Mouse (Mus musculus): Measurements from ENCODE around the gene Ywhag. TPM values are rescaled to one million over a fixed set of nuclear protein-coding genes. Genes with fewer than 3 reads are reported as not detected.
A peak's percentile ranks its signal among the peaks of the same experiment; 100 is the strongest.

The Ywhag gene
- total RNA-seq, 2 experiments from 2014 or later, result 413 to 414 TPM

GRCm38 (mm10) chr5:135887675-135888102, 46.7 kb downstream of the Ywhag start, which contains the start of gene Hspb1:
Gene Hspb1, plus strand, starts transcription at chr5:135887919.
- DNase-seq, result peak; percentile 84

GRCm38 (mm10) chr5:135884641-135885040, 49.8 kb downstream of the Ywhag start:
- DNase-seq, result no peak

GRCm38 (mm10) chr5:135879449-135880158, 54.8 kb downstream of the Ywhag start:
- peak; percentile 91 for DNase-seq

GRCm38 (mm10) chr5:135877831-135878231, 56.6 kb downstream of the Ywhag start:
- peak; percentile 68 for DNase-seq

GRCm38 (mm10) chr5:135877180-135877579, 57.2 kb downstream of the Ywhag start:
- DNase-seq, result peak; percentile 76

GRCm38 (mm10) chr5:135873753-135874152, 60.7 kb downstream of the Ywhag start:
- no peak for DNase-seq

GRCm38 (mm10) chr5:135872996-135873395, 61.4 kb downstream of the Ywhag start:
- DNase-seq, result no peak

GRCm38 (mm10) chr5:135870505-135870904, 63.9 kb downstream of the Ywhag start:
- DNase-seq, result no peak

GRCm38 (mm10) chr5:135869661-135870423, 64.6 kb downstream of the Ywhag start:
- no peak for DNase-seq

- DNase-seq, result no peak
Observed at GRCm38 (mm10) chr5:135868653-135869052, 65.8 kb downstream of the Ywhag start.

- DNase-seq, result peak; percentile 52
Observed at GRCm38 (mm10) chr5:135867637-135868593, 66.5 kb downstream of the Ywhag start.

- no peak for DNase-seq
Observed at GRCm38 (mm10) chr5:135866662-135867061, 67.8 kb downstream of the Ywhag start.

Other genes starting within 250 kb of the Ywhag start
- 10 to 100 TPM; 61.7 to 68.2 TPM for gene Tmem120a, start 190.2 kb downstream of the Ywhag start, total RNA-seq (2021)
- under 1 TPM; 0.27 to 0.73 TPM for gene Styxl1, start 156.2 kb downstream of the Ywhag start, total RNA-seq (2021)
- 1,000 to 10,000 TPM; 1,052 to 1,158 TPM for gene Mdh2, start 156.1 kb downstream of the Ywhag start, total RNA-seq (2021)
- 1 to 10 TPM; 2.5 to 4.3 TPM for gene Srrm3, start 127.7 kb downstream of the Ywhag start, total RNA-seq (2021)
- gene Hspb1, start 46.7 kb downstream of the Ywhag start, total RNA-seq (2021), result 10 to 100 TPM; 68.2 to 90.0 TPM
- 1 to 10 TPM; 1.9 to 2.3 TPM for gene Ssc4d, start 39.9 kb upstream of the Ywhag start, total RNA-seq (2021)
- gene Zp3, start 45.5 kb upstream of the Ywhag start, total RNA-seq (2021), result under 1 TPM in 1 of 2 experiments, not detected in 1; 0.30 TPM
- 10 to 100 TPM; 16.6 to 19.2 TPM for gene Dtx2, start 60.2 kb upstream of the Ywhag start, total RNA-seq (2021)
- 10 to 100 TPM; 13.2 to 14.6 TPM for gene Upk3b, start 103.9 kb upstream of the Ywhag start, total RNA-seq (2021)
- under 1 TPM; 0.39 to 0.45 TPM for gene Upk3bl, start 119.9 kb upstream of the Ywhag start, total RNA-seq (2021)
- gene Rasa4, start 149.3 kb upstream of the Ywhag start, total RNA-seq (2021), result 10 to 100 TPM in 1 of 2 experiments, 1 to 10 TPM in 1; 8.4 to 13.7 TPM
- 10 to 100 TPM; 84.1 to 89.4 TPM for gene Polr2j, start 182.0 kb upstream of the Ywhag start, total RNA-seq (2021)
- gene Lrwd1, start 201.5 kb upstream of the Ywhag start, total RNA-seq (2021), result 10 to 100 TPM in 1 of 2 experiments, 1 to 10 TPM in 1; 8.6 to 11.9 TPM
- 1 to 10 TPM; 5.6 to 9.2 TPM for gene Alkbh4, start 201.5 kb upstream of the Ywhag start, total RNA-seq (2021)
- gene Orai2, start 236.1 kb upstream of the Ywhag start, total RNA-seq (2021), result 1 to 10 TPM; 5.1 to 6.6 TPM

Measured in adrenal gland, postnatal 10 days (tissue).